Comparison of ENCODE assay signal across 12 mouse cellular contexts in genomic region chr5:112693286-112693849, GRCm38 (mm10).
DNase-seq lines count a peak whose midpoint lies in the region; ATAC-seq and TF ChIP-seq lines count a peak whose summit lies in the region.
"Had no signal": no experiment of that assay in that cellular context is flagged by ENCODE, and none has a peak within 500 bp of the region (broad histone marks: within the 10 kb centered on the region; RNA-seq: fewer than 3 reads in every experiment).

No protein-coding gene starts in this region.

- H3K27ac ChIP-seq in neural tube, embryonic 13.5 days (replicated peaks), result peak overlapping the region; percentile 53
- peak overlapping the region; percentile 29; the same call in 1 of the 2 replicates for H3K27ac ChIP-seq in forebrain, postnatal 0 days (ENCODE audit: low read depth, low read length)
- H3K27ac ChIP-seq: intestine, embryonic 15.5 days; limb, embryonic 13.5 days had no signal

- peak; percentile 28; the same call in 1 of the 2 replicates for ATAC-seq in neural tube, embryonic 13.5 days (ENCODE audit: low read depth)
- ATAC-seq in forebrain, postnatal 0 days, result peak; percentile 70
- ATAC-seq: intestine, embryonic 15.5 days had no signal

- H3K9ac ChIP-seq in neural tube, embryonic 13.5 days, result no peak overlapping the region
- no peak overlapping the region for H3K9ac ChIP-seq in forebrain, postnatal 0 days
- H3K9ac ChIP-seq: intestine, embryonic 15.5 days; limb, embryonic 13.5 days had no signal

- TF ChIP-seq CTCF in forebrain, postnatal 0 days (IDR thresholded peaks at IDR 0.05; ENCODE audit: low read depth), result no peak

- H3K9me3 ChIP-seq in neural tube, embryonic 13.5 days, result no peaks in the 10 kb centered on the region
- no peaks in the 10 kb centered on the region for H3K9me3 ChIP-seq in forebrain, postnatal 0 days (ENCODE audit: low read length)
- H3K9me3 ChIP-seq: intestine, embryonic 15.5 days; limb, embryonic 13.5 days had no signal

- peaks cover 11% of the 10 kb centered on the region; the same call in 1 of the 2 replicates for H3K4me1 ChIP-seq in neural tube, embryonic 13.5 days (replicated peaks)
- peaks cover 6% of the 10 kb centered on the region; the same call in 1 of the 2 replicates for H3K4me1 ChIP-seq in forebrain, postnatal 0 days (ENCODE audit: insufficient read depth)
- H3K4me1 ChIP-seq: intestine, embryonic 15.5 days; limb, embryonic 13.5 days had no signal

- H3K4me2 ChIP-seq in neural tube, embryonic 13.5 days, result no peak overlapping the region
- no peak overlapping the region for H3K4me2 ChIP-seq in forebrain, postnatal 0 days (ENCODE audit: low read depth)
- H3K4me2 ChIP-seq: intestine, embryonic 15.5 days; limb, embryonic 13.5 days had no signal

- intact Hi-C loops in left cerebral cortex, postnatal 10 days (cut with DNase I), result no loop called here

- H3K4me3 ChIP-seq in neural tube, embryonic 13.5 days, result no peak overlapping the region
- no peak overlapping the region for H3K4me3 ChIP-seq in forebrain, postnatal 0 days (ENCODE audit: low read depth, low read length)
- H3K4me3 ChIP-seq: intestine, embryonic 15.5 days; limb, embryonic 13.5 days had no signal

- no peaks in the 10 kb centered on the region for H3K36me3 ChIP-seq in neural tube, embryonic 13.5 days
- H3K36me3 ChIP-seq in forebrain, postnatal 0 days (ENCODE audit: insufficient read depth), result no peaks in the 10 kb centered on the region
- H3K36me3 ChIP-seq: intestine, embryonic 15.5 days; limb, embryonic 13.5 days had no signal

- DNase-seq in neural tube, embryonic 10.5 days (ENCODE audit: extremely low spot score, low spot score), result no peak
- DNase-seq in forebrain, postnatal 0 days, result peak; percentile 63
- peak; percentile 34 to 48 for DNase-seq in left cerebral cortex, postnatal 10 days (ENCODE audit: extremely low spot score in 1 of 2, low spot score in 2 of 2)
- DNase-seq in right cerebral cortex, postnatal 36 days (ENCODE audit: low spot score in 2 of 2), result peak; percentile 73 to 76
- DNase-seq in yolk sac, embryonic 10.5 days (ENCODE audit: low spot score), result no peak
- DNase-seq in kidney, postnatal 14 days, result no peak
- DNase-seq: gastrocnemius, postnatal 36 days; lung, adult 2 months; thymus, postnatal 25 days had no signal

- WGBS in neural tube, embryonic 13.5 days, result 70% methylated on average over 18 of the region's 18 CpGs
- 73% methylated on average over 18 of the region's 18 CpGs for WGBS in forebrain, postnatal 0 days

- no peaks in the 10 kb centered on the region; the same call in 1 of the 2 replicates for H3K27me3 ChIP-seq in neural tube, embryonic 13.5 days
- H3K27me3 ChIP-seq in forebrain, postnatal 0 days (ENCODE audit: insufficient read depth, low read length), result no peaks in the 10 kb centered on the region
- H3K27me3 ChIP-seq: intestine, embryonic 15.5 days; limb, embryonic 13.5 days had no signal

Comparison
In these comparisons a context has a peak if more than half of its experiments do, and no peak if none do; other contexts are left out.
1. DNase-seq: peak in forebrain, postnatal 0 days (single experiment), left cerebral cortex, postnatal 10 days (2 of 2) and right cerebral cortex, postnatal 36 days (2 of 2); none in neural tube, embryonic 10.5 days (single experiment), yolk sac, embryonic 10.5 days (single experiment) and kidney, postnatal 14 days (single experiment).